Mouse (Mus musculus): ENCODE results near the gene Col4a2. TPM values are rescaled to one million over a fixed set of nuclear protein-coding genes. Genes with fewer than 3 reads are reported as not detected.

The Col4a2 gene
- polyA plus RNA-seq, 1 experiment from 2014 or later: 126 TPM

GRCm38 (mm10) chr8:11393161-11393560 lies 80.6 kb downstream of the Col4a2 start:
- peak; percentile 69; the same call in 1 of the 2 replicates for ATAC-seq (ENCODE audit: borderline replicate concordance, extremely low read depth, low FRiP score, low TSS enrichment)
- H3K4me3 ChIP-seq: no peak overlapping the region
- H3K27me3 ChIP-seq: no peaks in the 10 kb centered on the region
- 12% methylated on average over 7 of the region's 7 CpGs for WGBS
- peaks cover 62% of the 10 kb centered on the region for H3K4me1 ChIP-seq
- H3K9me3 ChIP-seq: no peaks in the 10 kb centered on the region
- peak overlapping the region; percentile 7 for H3K4me2 ChIP-seq
- H3K36me3 ChIP-seq: no peaks in the 10 kb centered on the region
- peak overlapping the region; percentile 86 for H3K27ac ChIP-seq
- H3K9ac ChIP-seq: peak overlapping the region; percentile 0; the same call in 1 of the 2 replicates

- Histone ChIP-seq H3K36me3 (no peaks in the 10 kb centered on the region), H3K4me3 (no peak overlapping the region), H3K4me1 (peaks cover 66% of the 10 kb centered on the region), H3K27me3 (no peaks in the 10 kb centered on the region), H3K9ac (peak overlapping the region; percentile 20; the same call in 1 of the 2 replicates), H3K27ac (peak overlapping the region; percentile 86), H3K9me3 (no peaks in the 10 kb centered on the region), H3K4me2 (peak overlapping the region; percentile 7)
- WGBS: 21% methylated on average over 8 of the region's 8 CpGs
- ATAC-seq (ENCODE audit: borderline replicate concordance, extremely low read depth, low FRiP score, low TSS enrichment): peak; percentile 36; the same call in 1 of the 2 replicates
These were observed 81.0 kb downstream of the Col4a2 start for GRCm38 (mm10) chr8:11393607-11394006.

- Histone ChIP-seq H3K4me2 (no peak overlapping the region), H3K4me3 (no peak overlapping the region), H3K27me3 (no peaks in the 10 kb centered on the region), H3K27ac (peak overlapping the region; percentile 86), H3K4me1 (peaks cover 72% of the 10 kb centered on the region), H3K9ac (no peak overlapping the region), H3K9me3 (no peaks in the 10 kb centered on the region), H3K36me3 (no peaks in the 10 kb centered on the region)
- no peak for ATAC-seq (ENCODE audit: borderline replicate concordance, extremely low read depth, low FRiP score, low TSS enrichment)
- 31% methylated on average over 9 of the region's 9 CpGs for WGBS
These were observed 82.2 kb downstream of the Col4a2 start for GRCm38 (mm10) chr8:11394773-11395172.

- Histone ChIP-seq H3K4me3 (no peak overlapping the region), H3K4me1 (peaks cover 80% of the 10 kb centered on the region), H3K36me3 (no peaks in the 10 kb centered on the region), H3K9me3 (no peaks in the 10 kb centered on the region), H3K27me3 (no peaks in the 10 kb centered on the region), H3K4me2 (no peak overlapping the region), H3K27ac (peak overlapping the region; percentile 70), H3K9ac (no peak overlapping the region)
- WGBS: 62% methylated on average over 10 of the region's 10 CpGs
- no peak for ATAC-seq (ENCODE audit: borderline replicate concordance, extremely low read depth, low FRiP score, low TSS enrichment)
These were observed 83.0 kb downstream of the Col4a2 start for GRCm38 (mm10) chr8:11395601-11396000.

- H3K27me3 ChIP-seq: no peaks in the 10 kb centered on the region
- no peak for ATAC-seq (ENCODE audit: borderline replicate concordance, extremely low read depth, low FRiP score, low TSS enrichment)
- H3K36me3 ChIP-seq: no peaks in the 10 kb centered on the region
- WGBS: 26% methylated on average over 7 of the region's 7 CpGs
- H3K4me2 ChIP-seq: no peak overlapping the region
- no peak overlapping the region for H3K9ac ChIP-seq
- peaks cover 85% of the 10 kb centered on the region for H3K4me1 ChIP-seq
- no peaks in the 10 kb centered on the region for H3K9me3 ChIP-seq
- H3K4me3 ChIP-seq: no peak overlapping the region
- H3K27ac ChIP-seq: peak overlapping the region; percentile 70
These were observed 83.5 kb downstream of the Col4a2 start for GRCm38 (mm10) chr8:11396111-11396510.

GRCm38 (mm10) chr8:11397126-11397525 lies 84.5 kb downstream of the Col4a2 start:
- H3K36me3 ChIP-seq: no peaks in the 10 kb centered on the region; the same call in 1 of the 2 replicates
- H3K4me2 ChIP-seq: no peak overlapping the region
- no peaks in the 10 kb centered on the region for H3K9me3 ChIP-seq
- H3K4me3 ChIP-seq: no peak overlapping the region
- H3K9ac ChIP-seq: no peak overlapping the region
- H3K4me1 ChIP-seq: peaks cover 89% of the 10 kb centered on the region
- WGBS: 71% methylated on average over 9 of the region's 9 CpGs
- H3K27me3 ChIP-seq: no peaks in the 10 kb centered on the region
- 0 out of 2 replicates have a peak overlapping the region, but pooled peaks have one; percentile 84 for H3K27ac ChIP-seq
- ATAC-seq (ENCODE audit: borderline replicate concordance, extremely low read depth, low FRiP score, low TSS enrichment): no peak

GRCm38 (mm10) chr8:11399706-11400105 lies 87.1 kb downstream of the Col4a2 start:
- H3K27me3 ChIP-seq: no peaks in the 10 kb centered on the region
- peaks cover 65% of the 10 kb centered on the region for H3K4me1 ChIP-seq
- ATAC-seq (ENCODE audit: borderline replicate concordance, extremely low read depth, low FRiP score, low TSS enrichment): no peak
- 19% methylated on average over 8 of the region's 8 CpGs for WGBS
- peaks cover 13% of the 10 kb centered on the region for H3K36me3 ChIP-seq
- H3K27ac ChIP-seq: peak overlapping the region; percentile 84
- no peak overlapping the region for H3K4me2 ChIP-seq
- no peak overlapping the region for H3K9ac ChIP-seq
- no peak overlapping the region for H3K4me3 ChIP-seq
- no peaks in the 10 kb centered on the region for H3K9me3 ChIP-seq

GRCm38 (mm10) chr8:11400244-11400643 lies 87.6 kb downstream of the Col4a2 start:
- Histone ChIP-seq H3K4me1 (peaks cover 64% of the 10 kb centered on the region), H3K9me3 (no peaks in the 10 kb centered on the region), H3K9ac (no peak overlapping the region), H3K4me2 (no peak overlapping the region), H3K27me3 (no peaks in the 10 kb centered on the region), H3K4me3 (no peak overlapping the region), H3K27ac (peak overlapping the region; percentile 84), H3K36me3 (peaks cover 13% of the 10 kb centered on the region)
- 37% methylated on average over 8 of the region's 8 CpGs for WGBS
- peak; percentile 25; the same call in 1 of the 2 replicates for ATAC-seq (ENCODE audit: borderline replicate concordance, extremely low read depth, low FRiP score, low TSS enrichment)

- H3K9me3 ChIP-seq: no peaks in the 10 kb centered on the region
- H3K27me3 ChIP-seq: no peaks in the 10 kb centered on the region
- no peak overlapping the region for H3K4me3 ChIP-seq
- H3K4me1 ChIP-seq: peaks cover 64% of the 10 kb centered on the region
- no peak overlapping the region for H3K9ac ChIP-seq
- no peak for ATAC-seq (ENCODE audit: borderline replicate concordance, extremely low read depth, low FRiP score, low TSS enrichment)
- H3K27ac ChIP-seq: peak overlapping the region; percentile 84
- no peak overlapping the region for H3K4me2 ChIP-seq
- H3K36me3 ChIP-seq: peaks cover 13% of the 10 kb centered on the region
- 91% methylated on average over 5 of the region's 5 CpGs for WGBS
These were observed 88.6 kb downstream of the Col4a2 start for GRCm38 (mm10) chr8:11401183-11401582.

- 83% methylated on average over 4 of the region's 4 CpGs for WGBS
- H3K4me1 ChIP-seq: peaks cover 62% of the 10 kb centered on the region
- no peaks in the 10 kb centered on the region for H3K9me3 ChIP-seq
- H3K9ac ChIP-seq: no peak overlapping the region
- peaks cover 16% of the 10 kb centered on the region for H3K36me3 ChIP-seq
- no peaks in the 10 kb centered on the region for H3K27me3 ChIP-seq
- no peak overlapping the region for H3K4me3 ChIP-seq
- ATAC-seq (ENCODE audit: borderline replicate concordance, extremely low read depth, low FRiP score, low TSS enrichment): no peak
- no peak overlapping the region for H3K4me2 ChIP-seq
- H3K27ac ChIP-seq: no peak overlapping the region
These were observed 89.6 kb downstream of the Col4a2 start for GRCm38 (mm10) chr8:11402220-11402619.

- H3K27me3 ChIP-seq: no peaks in the 10 kb centered on the region
- no peak overlapping the region for H3K4me3 ChIP-seq
- no peak for ATAC-seq (ENCODE audit: borderline replicate concordance, extremely low read depth, low FRiP score, low TSS enrichment)
- 89% methylated on average over 9 of the region's 9 CpGs for WGBS
- H3K9ac ChIP-seq: no peak overlapping the region
- peak overlapping the region; percentile 89 for H3K27ac ChIP-seq
- H3K4me2 ChIP-seq: no peak overlapping the region
- H3K9me3 ChIP-seq: no peaks in the 10 kb centered on the region
- peaks cover 25% of the 10 kb centered on the region for H3K36me3 ChIP-seq
- peaks cover 48% of the 10 kb centered on the region for H3K4me1 ChIP-seq
These were observed 91.2 kb downstream of the Col4a2 start for GRCm38 (mm10) chr8:11403813-11404212.

GRCm38 (mm10) chr8:11404614-11405013 lies 92.0 kb downstream of the Col4a2 start:
- no peaks in the 10 kb centered on the region for H3K9me3 ChIP-seq
- WGBS: 77% methylated on average over 4 of the region's 4 CpGs
- H3K4me2 ChIP-seq: no peak overlapping the region
- no peak for ATAC-seq (ENCODE audit: borderline replicate concordance, extremely low read depth, low FRiP score, low TSS enrichment)
- no peaks in the 10 kb centered on the region for H3K27me3 ChIP-seq
- no peak overlapping the region for H3K4me3 ChIP-seq
- H3K36me3 ChIP-seq: peaks cover 33% of the 10 kb centered on the region
- peaks cover 41% of the 10 kb centered on the region for H3K4me1 ChIP-seq
- H3K27ac ChIP-seq: peak overlapping the region; percentile 89; the same call in 1 of the 2 replicates
- H3K9ac ChIP-seq: no peak overlapping the region; the same call in 1 of the 2 replicates

Data from lung, embryonic 15.5 days (tissue).